Mouse (Mus musculus) heart, postnatal 0 days (tissue): ENCODE data around the gene Erf.

ENCODE experiments used
- CTCF ChIP-seq: IDR thresholded peaks from 2 replicates; pipeline ENCODE4 v1.5.1; 2016; ENCODE audit warnings: antibody characterized with exemption, control low read depth, low read depth
- EP300 ChIP-seq: IDR thresholded peaks from 2 replicates; pipeline ENCODE4 v1.6.1; 2016; ENCODE audit warnings: antibody characterized with exemption, low read depth

GRCm38 (mm10) chr7:25266180-25266962 lies 15.8 kb upstream of the Erf start:
- TF ChIP-seq CTCF (no peak), EP300 (no peak)
